Mouse (Mus musculus): Measurements from ENCODE around the gene Prkci. TPM values are rescaled to one million over a fixed set of nuclear protein-coding genes. Genes with fewer than 3 reads are reported as not detected.

Prkci gene
- polyA plus RNA-seq, 1 experiment from 2014 or later = 35.5 TPM

- ATAC-seq (ENCODE audit: low FRiP score, low read depth) = peak; percentile 17; the same call in 1 of the 2 replicates
- 1% methylated on average over 22 of the region's 33 CpGs for WGBS
- Histone ChIP-seq H3K4me2 (replicated peaks) (peak overlapping the region; percentile 79), H3K4me3 (peak overlapping the region; percentile 97), H3K36me3 (peaks cover 8% of the 10 kb centered on the region; the same call in 1 of the 2 replicates), H3K9me3 (no peaks in the 10 kb centered on the region), H3K9ac (peak overlapping the region; percentile 94), H3K4me1 (peaks cover 39% of the 10 kb centered on the region), H3K27ac (peak overlapping the region; percentile 99), H3K27me3 (no peaks in the 10 kb centered on the region)
These were observed 100.1 kb downstream of the Prkci start for GRCm38 (mm10) chr3:31095491-31096154.

GRCm38 (mm10) chr3:31096155-31097101 lies 100.9 kb downstream of the Prkci start:
- ATAC-seq (ENCODE audit: low FRiP score, low read depth) = no peak
- Histone ChIP-seq H3K9ac (peak overlapping the region; percentile 94), H3K4me2 (replicated peaks) (peak overlapping the region; percentile 79)

GRCm38 (mm10) chr3:31097102-31097720 lies 101.7 kb downstream of the Prkci start:
- ATAC-seq (ENCODE audit: low FRiP score, low read depth) = no peak
- H3K36me3 ChIP-seq = peaks cover 8% of the 10 kb centered on the region; the same call in 1 of the 2 replicates
- WGBS = 79% methylated on average over 13 of the region's 13 CpGs
- no peaks in the 10 kb centered on the region for H3K27me3 ChIP-seq
- H3K9me3 ChIP-seq = no peaks in the 10 kb centered on the region
- H3K4me1 ChIP-seq = peaks cover 44% of the 10 kb centered on the region
- no peak overlapping the region for H3K9ac ChIP-seq
- H3K4me2 ChIP-seq (replicated peaks) = peak overlapping the region; percentile 55
- peak overlapping the region; percentile 20 for H3K4me3 ChIP-seq
- no peak overlapping the region for H3K27ac ChIP-seq

More at GRCm38 (mm10) chr3:31096155-31097101, 100.9 kb downstream of the Prkci start:
- 39% methylated on average over 10 of the region's 10 CpGs for WGBS
- peak overlapping the region; percentile 99 for H3K27ac ChIP-seq
- H3K4me1 ChIP-seq = peaks cover 44% of the 10 kb centered on the region
- H3K4me3 ChIP-seq = peak overlapping the region; percentile 97
- no peaks in the 10 kb centered on the region for H3K9me3 ChIP-seq
- peaks cover 8% of the 10 kb centered on the region; the same call in 1 of the 2 replicates for H3K36me3 ChIP-seq
- no peaks in the 10 kb centered on the region for H3K27me3 ChIP-seq

- 51% methylated on average over 11 of the region's 11 CpGs for WGBS
- ATAC-seq (ENCODE audit: low FRiP score, low read depth) = no peak
- Histone ChIP-seq H3K36me3 (peaks cover 8% of the 10 kb centered on the region; the same call in 1 of the 2 replicates), H3K27ac (no peak overlapping the region), H3K9ac (0 out of 2 replicates have a peak overlapping the region, but pooled peaks have one; percentile 4), H3K4me1 (peaks cover 44% of the 10 kb centered on the region), H3K9me3 (no peaks in the 10 kb centered on the region), H3K4me2 (replicated peaks) (peak overlapping the region; percentile 55), H3K4me3 (peak overlapping the region; percentile 20), H3K27me3 (no peaks in the 10 kb centered on the region)
These were observed 102.4 kb downstream of the Prkci start for GRCm38 (mm10) chr3:31097976-31098375.

GRCm38 (mm10) chr3:31098556-31098955 lies 103.0 kb downstream of the Prkci start:
- Histone ChIP-seq H3K27ac (no peak overlapping the region), H3K9me3 (no peaks in the 10 kb centered on the region), H3K9ac (no peak overlapping the region), H3K4me3 (peak overlapping the region; percentile 11; the same call in 1 of the 2 replicates), H3K27me3 (no peaks in the 10 kb centered on the region), H3K4me1 (peaks cover 42% of the 10 kb centered on the region), H3K36me3 (peaks cover 8% of the 10 kb centered on the region; the same call in 1 of the 2 replicates), H3K4me2 (replicated peaks) (peak overlapping the region; percentile 55)
- WGBS = 94% methylated on average over 1 of the region's 1 CpGs
- no peak for ATAC-seq (ENCODE audit: low FRiP score, low read depth)

GRCm38 (mm10) chr3:31100026-31100425 lies 104.5 kb downstream of the Prkci start:
- Histone ChIP-seq H3K4me2 (replicated peaks) (peak overlapping the region; percentile 57), H3K27me3 (no peaks in the 10 kb centered on the region), H3K36me3 (peaks cover 8% of the 10 kb centered on the region; the same call in 1 of the 2 replicates), H3K9me3 (no peaks in the 10 kb centered on the region), H3K27ac (no peak overlapping the region), H3K4me1 (peaks cover 48% of the 10 kb centered on the region), H3K9ac (no peak overlapping the region), H3K4me3 (peak overlapping the region; percentile 26)
- 63% methylated on average over 5 of the region's 5 CpGs for WGBS
- no peak for ATAC-seq (ENCODE audit: low FRiP score, low read depth)

- Histone ChIP-seq H3K27ac (no peak overlapping the region), H3K9me3 (no peaks in the 10 kb centered on the region), H3K9ac (no peak overlapping the region), H3K36me3 (peaks cover 8% of the 10 kb centered on the region; the same call in 1 of the 2 replicates), H3K4me3 (no peak overlapping the region), H3K27me3 (no peaks in the 10 kb centered on the region), H3K4me2 (replicated peaks) (peak overlapping the region; percentile 36; the same call in 1 of the 2 replicates), H3K4me1 (peaks cover 49% of the 10 kb centered on the region)
- ATAC-seq (ENCODE audit: low FRiP score, low read depth) = no peak
- 92% methylated on average over 3 of the region's 3 CpGs for WGBS
These were observed 105.3 kb downstream of the Prkci start for GRCm38 (mm10) chr3:31100802-31101201.

Small RNA genes lying within 50 kb of the gene (microRNA-seq; reads per million reads assigned to microRNA genes)
- 0.70 reads per million for gene Mir7008

Other genes starting within 250 kb of the Prkci start
- not detected in 2 replicates for gene Samd7, start 249.5 kb upstream of the Prkci start, polyA plus RNA-seq (2015; fragmentation: Nextera tagmentation; extraction: Ambion mirVana)
- 97.3 and 103 TPM in 2 replicates for gene Sec62, start 202.9 kb upstream of the Prkci start, polyA plus RNA-seq (2015; fragmentation: Nextera tagmentation; extraction: Ambion mirVana)
- gene Gpr160, start 139.8 kb upstream of the Prkci start, polyA plus RNA-seq (2015; fragmentation: Nextera tagmentation; extraction: Ambion mirVana) = 1.4 and 3.1 TPM in 2 replicates
- gene Phc3, start 26.3 kb upstream of the Prkci start, polyA plus RNA-seq (2015; fragmentation: Nextera tagmentation; extraction: Ambion mirVana) = 7.8 and 7.9 TPM in 2 replicates
- 27.2 and 30.2 TPM in 2 replicates for gene Skil, start 99.3 kb downstream of the Prkci start, polyA plus RNA-seq (2015; fragmentation: Nextera tagmentation; extraction: Ambion mirVana)
- gene Cldn11, start 154.2 kb downstream of the Prkci start, polyA plus RNA-seq (2015; fragmentation: Nextera tagmentation; extraction: Ambion mirVana) = 9.4 and 10.7 TPM in 2 replicates